Mouse (Mus musculus) heart, embryonic 13.5 days (tissue): Measurements from ENCODE around the gene Grip1. TPM values are rescaled to one million over a fixed set of nuclear protein-coding genes. Genes with fewer than 3 reads are reported as not detected.

ENCODE experiments used
- ATAC-seq: fragments of 200-750 bp; cut with Nextera tagmentation; 2 replicates; pipeline ENCODE4 v1.8.0; 2017; ENCODE audit warnings: moderate TSS enrichment; ENCODE audit not compliant: insufficient number of reproducible peaks, low FRiP score, low TSS enrichment; ENCODE audit errors: extremely low read depth
- H3K27ac ChIP-seq: fragments of 300-500 bp; sonication (generic); replicated peaks from 2 replicates; pipeline ENCODE4 v1.5.1; 2015; ENCODE audit warnings: moderate library complexity, mild to moderate bottlenecking, inconsistent platforms
- H3K27me3 ChIP-seq: fragments of 300-500 bp; sonication (generic); replicated peaks from 2 replicates; pipeline ENCODE4 v1.6.1; 2015; ENCODE audit warnings: mild to moderate bottlenecking, inconsistent platforms
- H3K36me3 ChIP-seq: fragments of 300-500 bp; sonication (generic); 2 replicates; pipeline ENCODE4 v1.6.1; 2015; ENCODE audit warnings: mild to moderate bottlenecking, inconsistent platforms
- H3K4me1 ChIP-seq: fragments of 300-500 bp; sonication (generic); 2 replicates; pipeline ENCODE4 v1.6.1; 2015; ENCODE audit warnings: inconsistent platforms
- H3K4me2 ChIP-seq: fragments of 300-500 bp; sonication (generic); 2 replicates; pipeline ENCODE4 v1.6.1; 2015; ENCODE audit warnings: inconsistent platforms, mild to moderate bottlenecking, moderate library complexity
- H3K4me3 ChIP-seq: fragments of 300-500 bp; sonication (generic); 2 replicates; pipeline ENCODE4 v1.5.1; 2015; ENCODE audit warnings: moderate library complexity, mild to moderate bottlenecking, inconsistent platforms
- H3K9ac ChIP-seq: fragments of 300-500 bp; sonication (generic); 2 replicates; pipeline ENCODE4 v1.6.1; 2015; ENCODE audit warnings: inconsistent platforms, mild to moderate bottlenecking, moderate library complexity
- H3K9me3 ChIP-seq: fragments of 300-500 bp; sonication (generic); 2 replicates; pipeline ENCODE4 v1.6.1; 2016; ENCODE audit warnings: inconsistent platforms
- WGBS: fragments of 180-500 bp; shearing (Covaris S2); methylation state at CpG from one replicate; pipeline ENCODE4 v1.1.7; 2015; ENCODE audit warnings: mixed read lengths; 5-methylcytosine and 5-hydroxymethylcytosine counted together
- polyA plus RNA-seq: library from polyadenylated mRNA; unstranded; fragments of >200 nt; fragmentation: Nextera tagmentation; extraction: Ambion mirVana; gene quantifications from 2 replicates; pipeline ENCODE4 v1.2.1, GENCODE M21; 2015

The Grip1 gene
- polyA plus RNA-seq, 1 experiment from 2014 or later, result 2.0 TPM

- H3K4me2 ChIP-seq, result no peak overlapping the region
- H3K9me3 ChIP-seq, result no peaks in the 10 kb centered on the region
- H3K4me3 ChIP-seq, result no peak overlapping the region
- no peak overlapping the region for H3K9ac ChIP-seq
- H3K36me3 ChIP-seq, result no peaks in the 10 kb centered on the region
- H3K27ac ChIP-seq, result no peak overlapping the region
- ATAC-seq, result no peak
- WGBS, result 80% methylated on average over 6 of the region's 6 CpGs
- no peaks in the 10 kb centered on the region for H3K27me3 ChIP-seq
- no peaks in the 10 kb centered on the region for H3K4me1 ChIP-seq
Measured at GRCm38 (mm10) chr10:120030901-120031300, 577.3 kb downstream of the Grip1 start.

- Histone ChIP-seq H3K9ac (no peak overlapping the region), H3K4me3 (no peak overlapping the region), H3K36me3 (no peaks in the 10 kb centered on the region), H3K9me3 (no peaks in the 10 kb centered on the region), H3K27ac (no peak overlapping the region), H3K4me1 (no peaks in the 10 kb centered on the region), H3K4me2 (no peak overlapping the region), H3K27me3 (no peaks in the 10 kb centered on the region)
- 82% methylated on average over 8 of the region's 8 CpGs for WGBS
- no peak for ATAC-seq
Measured at GRCm38 (mm10) chr10:120031316-120031715, 577.7 kb downstream of the Grip1 start.

- Histone ChIP-seq H3K27me3 (no peaks in the 10 kb centered on the region), H3K4me3 (no peak overlapping the region), H3K36me3 (peaks cover 7% of the 10 kb centered on the region; the same call in 1 of the 2 replicates), H3K4me1 (no peaks in the 10 kb centered on the region), H3K27ac (no peak overlapping the region), H3K9me3 (no peaks in the 10 kb centered on the region), H3K4me2 (no peak overlapping the region), H3K9ac (no peak overlapping the region)
- no peak for ATAC-seq
- 84% methylated on average over 9 of the region's 9 CpGs for WGBS
Measured at GRCm38 (mm10) chr10:120033866-120034265, 580.2 kb downstream of the Grip1 start.

- Histone ChIP-seq H3K9me3 (no peaks in the 10 kb centered on the region), H3K36me3 (peaks cover 9% of the 10 kb centered on the region; the same call in 1 of the 2 replicates), H3K4me2 (no peak overlapping the region), H3K27me3 (no peaks in the 10 kb centered on the region), H3K9ac (no peak overlapping the region), H3K4me3 (no peak overlapping the region), H3K4me1 (no peaks in the 10 kb centered on the region), H3K27ac (no peak overlapping the region)
- WGBS, result 59% methylated on average over 15 of the region's 15 CpGs
- ATAC-seq, result no peak
Measured at GRCm38 (mm10) chr10:120035211-120035733, 581.6 kb downstream of the Grip1 start.

GRCm38 (mm10) chr10:120035824-120036223, 582.2 kb downstream of the Grip1 start:
- H3K9ac ChIP-seq, result no peak overlapping the region
- no peak for ATAC-seq
- H3K27me3 ChIP-seq, result no peaks in the 10 kb centered on the region
- H3K36me3 ChIP-seq, result peaks cover 9% of the 10 kb centered on the region; the same call in 1 of the 2 replicates
- no peak overlapping the region for H3K4me3 ChIP-seq
- H3K4me2 ChIP-seq, result no peak overlapping the region
- H3K27ac ChIP-seq, result no peak overlapping the region
- H3K9me3 ChIP-seq, result no peaks in the 10 kb centered on the region
- no peaks in the 10 kb centered on the region for H3K4me1 ChIP-seq
- WGBS, result 68% methylated on average over 6 of the region's 6 CpGs

GRCm38 (mm10) chr10:120038194-120038593, 584.6 kb downstream of the Grip1 start:
- H3K4me2 ChIP-seq, result no peak overlapping the region
- H3K27ac ChIP-seq, result no peak overlapping the region
- WGBS, result 83% methylated on average over 5 of the region's 5 CpGs

GRCm38 (mm10) chr10:120044237-120044636, 590.6 kb downstream of the Grip1 start:
- no peaks in the 10 kb centered on the region for H3K4me1 ChIP-seq
- H3K4me3 ChIP-seq, result no peak overlapping the region
- no peaks in the 10 kb centered on the region for H3K9me3 ChIP-seq
- H3K4me2 ChIP-seq, result no peak overlapping the region
- peaks cover under 1% of the 10 kb centered on the region; the same call in 1 of the 2 replicates for H3K36me3 ChIP-seq
- no peak for ATAC-seq
- H3K9ac ChIP-seq, result no peak overlapping the region
- H3K27ac ChIP-seq, result no peak overlapping the region
- 79% methylated on average over 6 of the region's 6 CpGs for WGBS
- H3K27me3 ChIP-seq, result no peaks in the 10 kb centered on the region

More at GRCm38 (mm10) chr10:120038194-120038593, 584.6 kb downstream of the Grip1 start:
- no peak for ATAC-seq
- H3K9me3 ChIP-seq, result no peaks in the 10 kb centered on the region
- H3K36me3 ChIP-seq, result peaks cover 9% of the 10 kb centered on the region; the same call in 1 of the 2 replicates
- no peak overlapping the region for H3K9ac ChIP-seq
- H3K4me1 ChIP-seq, result no peaks in the 10 kb centered on the region
- no peak overlapping the region for H3K4me3 ChIP-seq
- no peaks in the 10 kb centered on the region for H3K27me3 ChIP-seq

GRCm38 (mm10) chr10:120044714-120045234, 591.1 kb downstream of the Grip1 start:
- Histone ChIP-seq H3K27me3 (no peaks in the 10 kb centered on the region), H3K4me3 (no peak overlapping the region), H3K4me2 (no peak overlapping the region), H3K27ac (no peak overlapping the region), H3K9ac (no peak overlapping the region), H3K36me3 (peaks cover 6% of the 10 kb centered on the region; the same call in 1 of the 2 replicates), H3K9me3 (no peaks in the 10 kb centered on the region), H3K4me1 (no peaks in the 10 kb centered on the region)
- 76% methylated on average over 2 of the region's 2 CpGs for WGBS
- ATAC-seq, result no peak

- 16% methylated on average over 8 of the region's 10 CpGs for whole genome bisulfite sequencing
- H3K36me3 ChIP-seq, result no peaks in the 10 kb centered on the region
- ATAC-seq, result no peak
- no peaks in the 10 kb centered on the region for H3K9me3 ChIP-seq
- peak overlapping the region; percentile 53; the same call in 1 of the 2 replicates for H3K4me2 ChIP-seq
- no peaks in the 10 kb centered on the region for H3K27me3 ChIP-seq
- H3K4me1 ChIP-seq, result peaks cover 24% of the 10 kb centered on the region
- H3K9ac ChIP-seq, result no peak overlapping the region
- H3K4me3 ChIP-seq, result no peak overlapping the region
- no peak overlapping the region for H3K27ac ChIP-seq
Measured at GRCm38 (mm10) chr10:120060579-120061237, 607.1 kb downstream of the Grip1 start.

- ATAC-seq, result no peak
- H3K4me3 ChIP-seq, result peak overlapping the region; percentile 22
- no peaks in the 10 kb centered on the region for H3K36me3 ChIP-seq
- peaks cover 24% of the 10 kb centered on the region for H3K4me1 ChIP-seq
- H3K9ac ChIP-seq, result no peak overlapping the region
- peak overlapping the region; percentile 53 for H3K4me2 ChIP-seq
- H3K9me3 ChIP-seq, result no peaks in the 10 kb centered on the region
- WGBS, result 56% methylated on average over 24 of the region's 24 CpGs
- no peak overlapping the region for H3K27ac ChIP-seq
- no peaks in the 10 kb centered on the region for H3K27me3 ChIP-seq
Measured at GRCm38 (mm10) chr10:120061238-120062130, 607.9 kb downstream of the Grip1 start.

- Histone ChIP-seq H3K9me3 (no peaks in the 10 kb centered on the region), H3K9ac (no peak overlapping the region), H3K36me3 (no peaks in the 10 kb centered on the region), H3K27ac (no peak overlapping the region), H3K4me2 (no peak overlapping the region), H3K27me3 (no peaks in the 10 kb centered on the region), H3K4me3 (no peak overlapping the region), H3K4me1 (peaks cover 24% of the 10 kb centered on the region)
- no peak for ATAC-seq
- WGBS, result 21% methylated on average over 5 of the region's 5 CpGs
Measured at GRCm38 (mm10) chr10:120064424-120064823, 610.8 kb downstream of the Grip1 start.
